Mouse (Mus musculus) intestine, embryonic 16.5 days (tissue): Measurements from ENCODE around the gene Atg9b. TPM values are rescaled to one million over a fixed set of nuclear protein-coding genes. Genes with fewer than 3 reads are reported as not detected.

Experiments used
- ATAC-seq: fragments of 200-750 bp; cut with Nextera tagmentation; 2 replicates; pipeline ENCODE4 v1.8.0; 2017; ENCODE audit warnings: moderate TSS enrichment, moderate library complexity
- H3K27ac ChIP-seq: fragments of 300-500 bp; sonication (generic); 2 replicates; pipeline ENCODE4 v1.5.1; 2014; ENCODE audit warnings: mild to moderate bottlenecking, low read length
- H3K27me3 ChIP-seq: fragments of 300-500 bp; sonication (generic); replicated peaks from 2 replicates; pipeline ENCODE4 v1.6.1; 2014; ENCODE audit warnings: low read length, control low read depth, mixed read lengths; ENCODE audit not compliant: control insufficient read depth, insufficient read depth
- H3K36me3 ChIP-seq: fragments of 300-500 bp; sonication (generic); 2 replicates; pipeline ENCODE4 v1.6.1; 2014; ENCODE audit warnings: low read length, control low read depth; ENCODE audit not compliant: control insufficient read depth, insufficient read depth
- H3K4me1 ChIP-seq: fragments of 300-500 bp; sonication (generic); 2 replicates; pipeline ENCODE4 v1.6.1; 2014; ENCODE audit warnings: low read length, control low read depth, mixed read lengths; ENCODE audit not compliant: control insufficient read depth, insufficient read depth
- H3K4me2 ChIP-seq: fragments of 300-500 bp; sonication (generic); 2 replicates; pipeline ENCODE4 v1.6.1; 2014; ENCODE audit warnings: low read depth, low read length, control low read depth
- H3K4me3 ChIP-seq: fragments of 300-500 bp; sonication (generic); 2 replicates; pipeline ENCODE4 v1.5.1; 2014; ENCODE audit warnings: mild to moderate bottlenecking, low read length
- H3K9ac ChIP-seq: fragments of 300-500 bp; sonication (generic); 2 replicates; pipeline ENCODE4 v1.6.1; 2014; ENCODE audit warnings: low read depth, low read length
- H3K9me3 ChIP-seq: fragments of 300-500 bp; sonication (generic); 2 replicates; pipeline ENCODE4 v1.6.1; 2016; ENCODE audit warnings: low read length, control low read depth; ENCODE audit not compliant: control insufficient read depth
- WGBS: fragments of 180-500 bp; shearing (Covaris S2); extraction: QIAGEN DNeasy Blood & Tissue Kit; methylation state at CpG from one replicate; pipeline ENCODE4 v1.1.7; 2014; 5-methylcytosine and 5-hydroxymethylcytosine counted together
- polyA plus RNA-seq: library from polyadenylated mRNA; unstranded; fragments of >200 nt; fragmentation: Nextera tagmentation; extraction: Ambion mirVana; gene quantifications from 2 replicates; pipeline ENCODE4 v1.2.1, GENCODE M21; 2015

Gene Atg9b
- polyA plus RNA-seq, 1 experiment from 2014 or later, result 1.7 TPM

GRCm38 (mm10) chr5:24337821-24338220 lies 54.1 kb downstream of the Atg9b start:
- no peak overlapping the region for H3K27ac ChIP-seq
- 63% methylated on average over 2 of the region's 2 CpGs for WGBS
- ATAC-seq, result no peak
- no peak overlapping the region for H3K4me3 ChIP-seq
- H3K4me1 ChIP-seq, result peaks cover 20% of the 10 kb centered on the region
- no peak overlapping the region for H3K4me2 ChIP-seq
- H3K9me3 ChIP-seq, result no peaks in the 10 kb centered on the region
- H3K9ac ChIP-seq, result no peak overlapping the region
- no peaks in the 10 kb centered on the region for H3K36me3 ChIP-seq
- no peaks in the 10 kb centered on the region for H3K27me3 ChIP-seq

- 38% methylated on average over 9 of the region's 9 CpGs for WGBS
- H3K4me2 ChIP-seq, result no peak overlapping the region
- H3K36me3 ChIP-seq, result no peaks in the 10 kb centered on the region
- H3K4me3 ChIP-seq, result no peak overlapping the region
- H3K27ac ChIP-seq, result no peak overlapping the region
- H3K9ac ChIP-seq, result no peak overlapping the region
- no peaks in the 10 kb centered on the region for H3K27me3 ChIP-seq
- peak; percentile 12; the same call in 1 of the 2 replicates for ATAC-seq
- no peaks in the 10 kb centered on the region for H3K9me3 ChIP-seq
- H3K4me1 ChIP-seq, result peaks cover 16% of the 10 kb centered on the region
Measured at GRCm38 (mm10) chr5:24337366-24337765, 54.6 kb downstream of the Atg9b start.

- ATAC-seq, result peak; percentile 77
- H3K4me2 ChIP-seq, result no peak overlapping the region
- no peak overlapping the region for H3K9ac ChIP-seq
- H3K36me3 ChIP-seq, result no peaks in the 10 kb centered on the region
- no peak overlapping the region for H3K4me3 ChIP-seq
- H3K4me1 ChIP-seq, result peaks cover 16% of the 10 kb centered on the region
- no peaks in the 10 kb centered on the region for H3K9me3 ChIP-seq
- no peaks in the 10 kb centered on the region for H3K27me3 ChIP-seq
- H3K27ac ChIP-seq, result no peak overlapping the region
- WGBS, result 22% methylated on average over 3 of the region's 3 CpGs
Measured at GRCm38 (mm10) chr5:24335888-24336511, 55.9 kb downstream of the Atg9b start.

- peaks cover 19% of the 10 kb centered on the region for H3K4me1 ChIP-seq
- WGBS, result 25% methylated on average over 3 of the region's 3 CpGs
- H3K9me3 ChIP-seq, result no peaks in the 10 kb centered on the region
- H3K4me3 ChIP-seq, result no peak overlapping the region
- no peak overlapping the region for H3K27ac ChIP-seq
- H3K36me3 ChIP-seq, result no peaks in the 10 kb centered on the region
- no peak overlapping the region for H3K4me2 ChIP-seq
- no peaks in the 10 kb centered on the region for H3K27me3 ChIP-seq
- no peak overlapping the region for H3K9ac ChIP-seq
- no peak for ATAC-seq
Measured at GRCm38 (mm10) chr5:24334749-24335148, 57.2 kb downstream of the Atg9b start.

Other genes starting within 250 kb of the Atg9b start
- gene Nupl2, start 227.2 kb downstream of the Atg9b start, polyA plus RNA-seq, result 9.6 and 11.2 TPM in 2 replicates
- gene Kcnh2, start 40.5 kb downstream of the Atg9b start, polyA plus RNA-seq, result 3.1 and 5.8 TPM in 2 replicates
- 7.0 and 7.7 TPM in 2 replicates for gene Nos3, start 27.3 kb downstream of the Atg9b start, polyA plus RNA-seq
- gene Abcb8, start 1.5 kb upstream of the Atg9b start, polyA plus RNA-seq, result 89.8 and 91.3 TPM in 2 replicates
- gene Asic3, start 21.2 kb upstream of the Atg9b start, polyA plus RNA-seq, result 0.12 and 0.57 TPM in 2 replicates
- 37.0 and 38.1 TPM in 2 replicates for gene Cdk5, start 31.4 kb upstream of the Atg9b start, polyA plus RNA-seq
- 52.7 and 59.2 TPM in 2 replicates for gene Slc4a2, start 31.7 kb upstream of the Atg9b start, polyA plus RNA-seq
- 113 and 117 TPM in 2 replicates for gene Fastk, start 53.1 kb upstream of the Atg9b start, polyA plus RNA-seq
- 28.5 and 28.7 TPM in 2 replicates for gene Tmub1, start 55.7 kb upstream of the Atg9b start, polyA plus RNA-seq
- 10.2 and 10.7 TPM in 2 replicates for gene Agap3, start 60.0 kb upstream of the Atg9b start, polyA plus RNA-seq
- gene Gbx1, start 135.1 kb upstream of the Atg9b start, polyA plus RNA-seq, result 0.04 TPM in 1 of 2 replicates, not detected in the other
- 0.16 and 0.29 TPM in 2 replicates for gene Asb10, start 148.8 kb upstream of the Atg9b start, polyA plus RNA-seq
- gene 4931409K22Rik, start 164.7 kb upstream of the Atg9b start, polyA plus RNA-seq, result not detected in 2 replicates
- 75.0 and 82.7 TPM in 2 replicates for gene Abcf2, start 185.3 kb upstream of the Atg9b start, polyA plus RNA-seq
- gene Chpf2, start 194.6 kb upstream of the Atg9b start, polyA plus RNA-seq, result 16.3 and 18.0 TPM in 2 replicates
- gene Smarcd3, start 232.3 kb upstream of the Atg9b start, polyA plus RNA-seq, result 9.5 and 10.0 TPM in 2 replicates